Mouse (Mus musculus): ENCODE data around the gene Wwox. TPM values are rescaled to one million over a fixed set of nuclear protein-coding genes. Genes with fewer than 3 reads are reported as not detected.
A peak's percentile ranks its signal among the peaks of the same experiment; 100 is the strongest.

Gene Wwox
- total RNA-seq, 2 experiments from 2014 or later, result 10.5 to 11.3 TPM

DNA sequence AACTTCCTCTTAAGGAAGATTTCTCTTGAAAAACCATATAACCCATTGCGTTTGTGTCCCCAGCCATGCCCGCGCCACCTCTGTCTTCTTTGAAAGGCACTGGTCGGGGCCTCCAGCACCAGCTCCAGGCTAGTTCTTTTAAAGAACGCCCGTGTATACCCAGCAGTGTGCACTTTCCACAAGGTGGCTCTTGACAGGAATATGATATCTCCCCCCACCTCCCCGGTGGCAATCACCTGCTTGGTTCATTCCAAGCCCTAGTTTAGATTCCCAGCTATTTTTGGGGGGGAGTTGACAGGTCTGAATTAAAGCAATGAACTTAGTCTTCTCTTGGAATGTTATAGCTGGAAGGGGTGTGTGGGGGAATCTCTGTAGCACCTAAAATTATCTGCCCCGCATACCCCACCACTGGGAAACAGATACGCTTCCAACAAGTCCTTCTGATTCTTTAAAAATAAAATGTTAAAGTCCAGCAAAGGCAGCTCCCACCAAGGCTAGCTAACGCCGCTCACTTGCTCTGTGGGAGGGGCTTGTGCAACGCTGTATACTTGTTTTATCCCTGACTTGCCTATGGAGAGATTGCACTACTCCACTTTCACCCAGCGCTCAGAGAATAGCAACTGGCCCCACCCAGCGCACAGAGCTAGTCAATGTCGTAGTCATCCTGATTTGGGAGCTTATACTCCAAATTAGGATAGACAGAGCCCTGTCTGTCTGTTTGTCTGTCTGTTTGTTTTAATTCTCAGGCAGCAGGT is 538.9 kb downstream of the Wwox start:
- DNase-seq, result no peak

DNA sequence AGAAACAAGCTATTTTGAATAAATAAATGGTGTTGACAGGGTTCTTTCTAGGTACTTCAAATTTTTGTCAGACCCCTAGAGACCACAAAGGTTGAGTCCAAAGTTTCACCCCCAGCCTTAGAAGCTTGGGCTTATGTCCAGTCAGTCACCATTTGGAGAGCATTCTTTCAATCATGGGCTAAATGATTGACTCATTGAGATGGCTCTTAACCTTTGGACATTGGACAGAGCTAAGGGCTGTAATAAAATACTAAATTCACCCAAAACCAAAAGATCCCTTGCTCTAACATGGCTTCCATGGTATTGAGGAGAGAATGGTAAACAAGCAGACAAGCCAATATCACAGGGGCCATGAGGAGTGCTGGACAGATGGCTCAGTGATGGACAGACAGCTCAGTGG is 540.2 kb downstream of the Wwox start:
- DNase-seq, result no peak

DNA sequence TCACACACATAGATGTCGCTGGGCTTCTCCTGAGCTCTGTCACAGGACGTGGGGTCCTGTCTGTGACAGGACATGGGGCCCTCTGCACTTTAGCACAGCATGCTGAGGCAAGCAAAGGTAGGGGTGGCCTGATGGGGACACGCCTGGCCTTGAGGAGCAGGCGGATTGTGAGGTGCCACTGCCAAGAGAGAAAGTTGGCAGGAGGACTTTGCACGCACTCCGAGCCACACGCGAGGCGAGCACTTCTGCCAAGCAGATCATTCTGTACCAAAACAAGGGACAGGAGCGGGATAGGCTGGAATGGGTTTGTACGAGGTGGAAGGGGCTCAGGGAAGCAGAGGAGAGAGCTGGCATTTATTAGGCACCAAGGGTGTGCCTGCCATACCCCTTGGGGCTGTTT is 543.3 kb downstream of the Wwox start:
- DNase-seq, result no peak

DNA sequence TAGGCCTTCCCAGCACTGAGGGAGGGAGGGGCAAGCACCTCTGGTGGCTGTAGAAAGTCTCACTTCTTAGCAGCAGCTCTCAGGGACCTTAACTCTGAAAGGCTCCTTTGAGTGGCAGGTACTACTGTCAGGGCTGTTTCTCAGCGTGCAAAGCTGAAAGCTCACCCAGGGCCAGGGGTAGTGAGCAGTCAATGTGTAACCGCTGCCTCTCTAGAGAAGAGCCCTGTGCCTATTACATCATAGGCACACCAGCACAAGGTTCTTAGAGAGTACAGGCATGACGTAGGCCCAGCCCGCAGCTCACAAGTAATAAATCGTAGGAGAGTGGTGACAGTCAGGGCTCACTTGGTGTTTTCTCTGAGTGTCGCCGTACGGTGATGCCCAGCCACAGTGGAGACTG is 545.0 kb downstream of the Wwox start:
- DNase-seq, result no peak

DNA sequence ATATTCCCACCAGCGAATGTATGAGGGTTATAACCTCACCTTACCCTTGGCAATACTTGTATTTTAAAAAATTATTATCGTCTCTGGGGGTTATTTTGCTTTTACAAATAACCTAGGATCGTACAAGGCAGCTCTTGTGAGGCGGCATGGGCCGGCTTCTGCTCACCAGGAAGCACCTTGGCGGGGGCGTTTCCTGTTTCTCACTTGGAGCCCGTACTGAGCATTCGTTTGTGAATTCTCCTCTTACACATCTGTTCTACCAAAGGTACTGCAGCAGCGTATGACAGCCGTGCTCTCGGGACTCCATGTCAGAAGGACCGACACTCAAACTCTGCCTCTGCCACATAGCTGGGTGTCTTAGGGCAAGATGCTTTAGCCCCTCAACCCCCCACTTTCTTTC is 546.5 kb downstream of the Wwox start:
- DNase-seq, result no peak

DNA sequence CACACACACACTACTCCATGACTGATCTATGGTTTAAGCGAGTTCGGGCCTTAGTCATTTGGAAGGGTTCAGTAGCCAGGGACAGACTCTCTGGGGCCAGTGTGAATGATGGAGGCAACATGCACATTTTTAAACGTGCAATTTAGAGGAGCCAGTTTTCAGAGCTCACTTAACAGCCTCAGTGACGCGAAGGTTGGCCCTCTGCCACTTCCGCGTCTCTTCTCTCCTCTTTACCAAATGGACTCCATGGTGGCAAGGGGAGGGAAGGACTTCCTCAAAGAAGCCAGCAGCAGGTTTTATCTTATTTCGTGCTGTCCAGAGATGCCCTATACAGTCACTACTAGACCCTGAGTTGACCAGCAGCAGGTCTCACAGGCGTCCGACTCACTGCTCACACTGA is 547.5 kb downstream of the Wwox start:
- DNase-seq, result no peak

DNA sequence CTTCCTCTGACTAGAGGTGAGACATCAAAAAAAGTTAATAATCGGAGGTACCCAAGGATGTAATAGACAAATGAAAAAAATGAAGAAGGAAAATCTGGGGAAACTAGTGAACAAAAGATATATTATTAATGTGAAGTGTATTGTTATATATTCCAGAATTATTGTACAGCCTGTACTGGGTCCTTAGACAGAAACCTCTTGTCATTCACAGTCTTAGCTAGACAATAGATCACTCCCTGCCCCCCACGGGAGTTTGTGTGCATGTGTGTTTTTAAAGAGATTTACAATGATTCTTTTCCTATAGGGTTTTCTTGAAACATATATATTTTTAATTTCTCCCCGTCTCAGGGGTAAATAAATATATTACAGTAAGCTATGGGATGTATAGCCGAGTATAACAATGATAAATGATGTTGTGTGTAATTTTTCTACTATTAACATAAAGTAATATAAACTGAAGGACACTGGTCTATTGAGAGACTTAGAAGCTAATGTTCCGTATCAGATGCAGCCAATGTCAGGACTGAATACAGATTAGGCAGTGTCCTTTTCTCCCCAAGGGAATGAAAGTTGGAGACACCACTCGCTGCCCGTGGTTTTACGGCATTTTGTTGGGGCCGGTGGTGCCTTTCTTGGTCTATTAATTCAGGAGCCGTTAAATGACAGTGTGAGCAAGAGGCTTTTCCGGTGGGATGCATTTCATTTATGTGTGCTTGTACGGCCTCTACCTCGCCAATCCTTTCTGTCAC is 551.6 kb downstream of the Wwox start:
- no peak for DNase-seq

DNA sequence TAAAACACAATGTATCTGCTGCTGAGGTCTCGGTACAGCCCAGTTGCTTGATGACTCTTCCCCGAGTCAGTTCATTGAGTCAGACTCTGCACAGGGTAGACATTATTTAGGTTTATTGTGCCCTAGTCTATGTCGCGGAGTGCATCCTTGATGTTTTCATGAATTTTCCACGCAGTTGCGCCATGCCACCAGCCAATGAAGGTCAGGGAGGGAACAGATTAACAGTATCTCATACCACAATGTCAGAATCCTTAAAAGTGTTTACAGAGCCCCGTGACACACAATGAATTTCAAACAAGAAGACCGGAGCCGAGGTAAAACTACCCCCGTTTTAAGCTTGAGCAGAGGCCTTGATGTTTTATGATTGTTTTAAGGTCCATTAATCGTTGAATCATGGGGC is 561.3 kb downstream of the Wwox start:
- DNase-seq, result no peak

DNA sequence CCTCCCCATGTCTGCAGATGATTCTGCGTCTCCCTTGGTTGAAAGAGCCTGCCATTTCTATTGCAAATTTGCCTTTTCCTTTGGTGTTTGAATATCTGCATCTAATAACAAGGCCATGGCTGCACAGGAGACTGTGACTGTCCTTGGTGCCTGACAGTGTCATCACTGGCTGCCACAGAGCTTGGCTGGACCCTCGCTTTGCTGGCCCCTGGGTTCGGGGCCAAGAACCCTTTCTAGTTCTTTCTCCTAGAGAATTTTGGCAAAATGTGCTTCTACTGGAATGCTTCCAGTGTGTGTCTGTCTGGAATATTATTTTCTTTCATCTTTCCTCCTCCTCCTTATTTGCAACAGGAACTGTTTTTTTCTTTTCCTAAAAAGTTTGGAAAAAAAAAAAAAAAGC is 565.6 kb downstream of the Wwox start:
- DNase-seq, result no peak

DNA sequence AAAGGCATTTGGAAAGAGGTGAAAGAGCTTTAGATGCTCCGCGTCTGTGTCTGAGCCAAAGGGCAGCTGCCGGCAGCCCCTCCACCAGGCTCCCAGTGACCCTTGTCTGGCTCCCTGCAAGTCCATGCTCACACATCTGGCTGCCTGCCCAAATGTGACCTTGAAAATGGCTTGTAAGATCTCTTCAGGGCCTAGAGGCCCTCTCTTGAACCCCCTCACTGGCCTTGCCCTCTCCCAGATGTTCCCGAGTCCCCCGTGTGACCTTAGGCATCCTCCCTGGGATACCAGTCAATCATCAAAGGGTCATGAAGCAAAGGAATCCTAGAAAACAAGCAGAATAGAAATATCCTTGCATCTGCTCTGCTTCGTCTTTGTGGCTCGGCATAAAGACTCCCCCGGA is 567.1 kb downstream of the Wwox start:
- DNase-seq, result peak; percentile 24

DNA sequence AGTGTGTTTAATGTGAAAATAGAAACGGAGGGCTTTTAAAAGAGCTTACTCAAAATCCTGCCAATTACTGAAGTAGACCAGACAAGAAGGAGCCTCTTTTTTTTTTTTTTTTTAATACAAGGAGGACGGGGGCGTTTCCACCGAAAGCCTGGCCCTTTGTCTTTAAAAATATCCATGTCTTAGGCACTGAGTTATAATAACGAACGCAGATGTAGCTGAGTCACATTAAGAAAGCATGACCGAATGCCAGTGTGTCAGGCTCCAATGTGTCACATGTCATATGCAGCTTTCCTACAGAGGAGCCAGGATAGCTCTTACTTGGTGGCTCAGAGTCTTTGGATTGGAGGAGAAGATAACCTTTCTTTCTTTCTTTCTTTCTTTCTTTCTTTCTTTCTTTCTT is 567.8 kb downstream of the Wwox start:
- DNase-seq, result no peak

DNA sequence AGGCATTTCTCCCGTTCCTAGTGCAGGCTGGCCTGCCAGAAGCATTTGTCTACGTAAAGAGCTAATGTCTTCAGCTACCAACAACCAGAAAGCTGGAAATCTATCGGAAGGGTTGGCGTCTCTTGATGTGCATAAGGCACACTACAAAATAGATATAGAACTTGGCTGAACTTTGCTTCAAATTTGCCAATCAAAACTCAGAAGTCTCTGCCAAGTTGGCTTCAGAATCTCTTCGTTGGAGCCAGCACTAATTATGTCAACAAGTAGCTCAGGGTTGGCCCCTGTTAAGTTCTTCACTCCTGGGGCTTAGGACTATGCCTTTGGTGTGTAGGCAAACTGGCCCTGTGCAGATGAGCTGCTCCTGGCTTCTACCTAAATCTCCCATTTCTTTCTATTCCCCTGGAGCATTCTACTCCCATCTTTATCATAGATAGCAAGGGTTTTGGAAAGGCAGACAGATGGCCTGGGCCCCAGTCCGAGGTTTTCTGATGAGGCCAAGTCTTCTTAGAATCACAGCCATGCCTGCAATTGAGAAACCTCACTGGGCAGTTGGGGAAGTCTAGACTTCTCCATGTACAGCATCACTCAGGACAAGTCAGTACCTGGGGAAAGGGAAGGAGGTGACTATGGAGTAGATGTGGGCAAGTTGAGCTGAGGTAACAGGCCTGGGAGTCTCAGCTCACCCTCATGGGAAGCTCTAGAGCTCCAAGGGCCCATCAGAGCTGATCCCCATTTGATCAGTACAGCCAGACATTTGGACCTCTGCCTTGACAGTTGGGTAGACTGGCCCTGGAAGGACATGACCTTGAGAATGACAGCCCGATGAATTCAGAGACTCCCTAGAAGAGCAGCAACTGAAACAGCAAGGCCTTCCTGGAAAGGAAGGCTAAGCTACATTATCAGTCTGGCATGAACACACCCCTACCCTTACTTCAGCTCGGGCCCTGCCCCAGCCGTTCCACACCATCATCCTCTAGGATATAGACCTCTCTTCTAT is 569.5 kb downstream of the Wwox start:
- peak; percentile 33 for DNase-seq

DNA sequence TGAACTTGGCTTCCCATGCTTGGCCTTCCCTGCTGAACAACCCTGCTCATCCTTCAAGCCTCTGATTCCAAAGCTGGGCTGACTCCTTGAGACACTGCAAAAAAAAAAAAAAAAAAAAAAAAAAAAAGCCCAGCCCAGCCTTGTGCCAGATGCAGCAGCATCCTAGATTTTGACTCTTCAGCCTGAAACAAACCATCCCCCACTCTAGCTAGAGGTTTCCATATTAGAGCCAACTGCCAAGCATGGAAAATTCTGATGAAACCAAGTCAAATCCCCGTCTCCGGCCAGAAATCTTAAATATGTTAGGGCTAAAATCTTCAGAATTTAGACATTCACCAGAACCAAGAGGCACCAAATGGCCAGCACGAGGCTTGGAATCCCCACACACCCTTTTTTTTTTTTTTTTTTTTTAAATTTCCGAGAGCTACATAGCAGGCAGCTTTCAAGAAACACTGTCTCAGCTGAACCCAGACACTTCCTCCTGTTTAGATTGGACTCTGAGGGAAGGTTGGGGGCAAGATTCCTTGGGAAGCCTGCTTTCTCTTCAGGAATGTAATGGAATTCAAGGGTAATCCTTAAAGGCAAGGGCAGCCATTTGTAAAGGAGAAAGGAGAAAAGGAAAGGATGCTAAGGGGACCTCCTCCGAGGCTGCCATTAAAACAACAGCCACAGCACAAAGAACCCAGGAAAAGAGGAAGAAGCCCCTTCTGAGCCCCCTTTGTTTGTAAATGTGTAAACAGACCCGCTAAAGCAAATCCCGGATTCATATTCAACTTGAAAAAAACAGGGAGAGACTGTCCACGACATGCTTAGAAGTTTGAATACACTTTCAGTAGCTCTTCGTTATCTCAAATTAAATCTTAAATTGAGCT is 570.7 kb downstream of the Wwox start:
- DNase-seq, result no peak

DNA sequence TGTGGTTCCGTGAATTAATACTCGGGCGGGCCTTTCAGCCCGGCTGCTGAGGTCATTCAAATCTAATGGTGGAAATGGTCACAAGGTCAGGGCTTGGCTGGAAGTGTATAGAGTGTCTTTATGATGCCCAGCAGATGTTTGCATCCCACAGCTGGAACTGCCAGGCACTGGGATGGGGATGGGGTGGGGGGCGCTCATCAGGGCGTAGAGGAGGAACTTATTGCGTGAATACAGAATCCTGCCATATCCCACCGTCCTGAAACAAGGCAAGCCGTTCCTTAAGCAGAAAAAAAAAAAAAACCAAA is 571.3 kb downstream of the Wwox start:
- DNase-seq, result no peak

DNA sequence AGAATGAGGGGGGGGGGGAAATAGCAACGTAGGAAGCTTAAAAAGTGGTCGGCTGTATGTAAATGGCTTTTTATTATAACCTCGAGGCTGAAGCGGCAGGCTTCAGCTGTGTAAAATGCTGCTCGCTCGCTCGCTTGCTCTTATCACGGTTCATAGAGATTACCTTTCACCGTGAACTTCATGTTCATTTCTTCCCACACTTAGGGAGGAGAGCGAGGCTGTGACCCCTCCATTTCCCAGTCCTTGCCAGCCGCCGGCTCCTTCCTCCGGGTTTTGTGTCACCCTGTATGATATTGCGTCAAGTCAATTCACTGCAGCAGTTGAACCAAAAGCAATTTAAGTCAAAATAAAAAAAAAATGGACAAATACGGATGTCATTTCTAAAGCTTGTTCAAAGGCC is 580.2 kb downstream of the Wwox start:
- no peak for DNase-seq

DNA sequence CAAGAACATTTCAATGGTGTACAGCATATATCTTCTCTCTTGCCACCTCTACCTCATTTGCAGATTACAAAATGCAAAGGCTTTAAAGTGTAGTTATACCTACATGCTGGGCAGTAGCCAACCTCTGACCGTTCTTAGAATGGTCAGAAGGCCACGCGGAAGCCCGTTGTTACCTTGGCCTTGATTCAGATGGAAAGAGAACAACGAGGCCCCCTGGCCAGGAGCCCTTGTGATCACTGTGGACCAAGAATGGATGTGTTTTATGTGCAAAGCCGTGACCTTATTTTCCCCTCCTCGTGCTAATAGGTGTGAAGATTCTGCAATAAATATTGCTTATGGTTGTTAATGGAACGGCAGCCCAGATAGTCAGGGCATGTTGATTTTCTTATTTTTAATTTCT is 582.3 kb downstream of the Wwox start:
- DNase-seq, result no peak

DNA sequence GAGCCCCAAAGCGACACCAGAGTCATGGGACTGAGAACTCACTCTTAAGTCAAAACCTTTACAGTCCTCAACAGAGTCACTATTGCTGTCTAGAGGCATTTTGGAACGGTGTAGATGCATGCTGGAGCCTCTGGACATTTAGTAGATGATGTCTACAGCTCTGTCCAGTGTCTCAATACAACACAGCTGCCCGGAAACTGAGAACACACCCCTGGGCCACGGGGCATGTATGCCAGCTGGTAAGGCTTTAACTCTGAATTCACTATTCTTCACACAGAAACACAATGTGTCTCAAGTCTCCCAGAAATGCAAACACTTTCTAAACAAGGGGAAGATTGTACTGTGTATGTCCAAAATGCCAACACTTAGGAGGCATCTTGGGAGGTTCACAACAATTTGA is 584.6 kb downstream of the Wwox start:
- no peak for DNase-seq

DNA sequence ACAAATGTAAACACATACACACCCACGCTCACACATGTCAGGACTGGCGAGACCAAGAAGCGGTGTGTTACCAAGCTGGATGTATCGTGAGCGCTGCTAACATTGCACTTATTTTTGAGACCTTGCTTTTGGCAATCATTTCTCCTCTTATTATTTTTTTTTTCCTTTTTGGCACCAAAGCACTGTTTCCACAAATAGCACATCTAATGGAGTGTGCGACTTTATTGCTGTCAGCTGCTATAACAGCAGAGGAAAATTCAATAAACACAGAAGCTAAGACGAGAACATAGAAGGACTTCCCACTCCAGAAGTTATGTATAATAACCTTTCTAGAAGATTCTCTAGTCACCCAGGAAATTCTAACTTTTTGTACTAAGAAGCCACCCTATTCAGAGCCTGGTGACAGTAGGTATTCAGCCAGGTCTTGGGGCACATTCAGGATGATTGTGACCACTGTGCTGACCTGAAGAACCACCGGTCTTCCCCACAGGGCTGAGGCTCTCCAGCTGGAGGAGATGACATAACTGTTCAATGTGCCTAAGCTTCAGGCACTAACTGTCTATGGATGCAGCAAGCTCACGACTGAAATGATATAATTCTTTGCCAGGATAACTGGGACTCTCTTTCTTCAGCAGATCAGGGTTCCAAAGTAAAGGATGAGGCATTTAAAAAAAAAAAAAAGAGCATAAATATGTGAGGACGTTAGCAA is 586.1 kb downstream of the Wwox start:
- no peak for DNase-seq

DNA sequence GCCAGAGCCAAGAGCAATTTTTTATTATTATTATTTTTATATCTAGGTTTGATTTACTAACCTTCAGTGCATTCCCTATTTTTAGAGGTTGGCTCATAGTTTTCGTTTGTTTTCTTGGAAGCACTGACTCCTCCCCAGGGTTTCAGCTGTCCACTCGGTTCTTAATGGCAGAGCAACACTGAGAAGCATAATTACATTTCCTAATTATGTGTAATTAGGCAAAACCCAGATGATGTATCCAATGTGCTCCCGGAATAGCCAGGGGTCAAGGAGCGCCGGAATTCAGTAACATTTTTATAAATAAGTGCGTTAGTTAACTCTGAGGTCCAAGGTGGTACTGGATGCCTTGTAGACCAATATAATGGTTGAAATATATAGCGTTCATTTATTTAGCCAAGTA is 586.7 kb downstream of the Wwox start:
- no peak for DNase-seq

DNA sequence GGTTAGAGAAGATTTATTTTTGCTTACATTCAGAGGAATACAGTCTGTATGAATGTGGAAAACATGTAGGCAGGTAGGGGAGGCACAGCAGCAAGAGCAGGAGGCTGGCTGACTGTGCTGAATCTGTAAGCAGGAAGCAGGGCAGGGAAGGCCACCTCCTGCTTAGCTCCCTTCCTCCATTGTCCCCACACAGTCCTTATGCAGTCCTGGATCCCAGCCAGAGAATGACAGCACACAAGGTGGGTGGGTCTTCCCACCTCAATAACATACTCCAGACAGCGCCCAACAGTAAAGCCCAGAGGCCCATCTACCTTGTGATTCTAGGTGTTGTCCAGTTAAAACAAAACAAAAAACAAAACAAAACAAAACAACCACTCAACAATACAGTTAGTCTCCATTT is 593.7 kb downstream of the Wwox start:
- DNase-seq, result peak; percentile 57

DNA sequence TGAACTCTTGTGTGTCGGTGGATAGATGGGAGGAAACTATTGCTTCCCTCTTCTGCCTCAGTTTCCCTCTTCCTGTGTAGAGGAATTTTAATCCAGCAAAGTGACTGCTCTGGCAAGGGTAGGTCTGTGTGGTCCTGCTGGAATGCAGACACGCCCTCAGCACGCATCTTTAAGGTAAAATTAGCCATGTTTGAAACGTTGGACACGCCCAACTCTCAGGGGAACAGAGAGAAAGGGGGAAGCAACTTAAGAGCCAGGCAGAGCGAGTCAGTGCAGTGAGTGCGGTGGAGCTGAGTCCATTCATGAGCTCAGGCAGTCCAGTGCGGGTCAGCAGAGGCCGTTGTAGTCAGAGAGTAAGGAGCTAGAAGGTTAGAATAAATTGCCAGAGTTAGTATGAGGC is 596.6 kb downstream of the Wwox start:
- DNase-seq, result no peak

DNA sequence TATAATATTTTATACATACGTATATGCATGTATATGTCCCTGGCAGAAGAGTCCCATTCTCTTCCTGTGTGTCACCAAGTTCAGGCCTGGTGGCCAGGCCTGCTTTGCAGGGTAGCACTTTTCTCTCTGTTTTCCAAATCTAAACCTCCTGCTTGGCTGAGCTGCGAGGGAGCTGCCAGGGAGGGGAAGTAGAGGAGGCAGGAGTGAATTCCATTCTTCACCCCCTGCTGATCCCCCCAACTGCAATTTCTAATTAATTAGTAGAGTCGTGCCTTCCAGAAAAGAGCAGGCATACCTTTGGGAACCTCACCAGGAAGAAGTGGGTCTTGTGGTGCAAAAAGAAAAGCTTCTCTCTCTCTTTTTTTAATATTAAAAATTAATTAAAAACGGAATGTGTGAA is 599.0 kb downstream of the Wwox start:
- DNase-seq, result no peak
